Mouse (Mus musculus) urinary bladder, postnatal 14 days (tissue): ENCODE results near the gene Gja10.

Experiments
- DNase-seq: peaks from one replicate; pipeline ENCODE4 v3.0.0; 2021; ENCODE audit warnings: low spot score

Gene Gja10

DNA sequence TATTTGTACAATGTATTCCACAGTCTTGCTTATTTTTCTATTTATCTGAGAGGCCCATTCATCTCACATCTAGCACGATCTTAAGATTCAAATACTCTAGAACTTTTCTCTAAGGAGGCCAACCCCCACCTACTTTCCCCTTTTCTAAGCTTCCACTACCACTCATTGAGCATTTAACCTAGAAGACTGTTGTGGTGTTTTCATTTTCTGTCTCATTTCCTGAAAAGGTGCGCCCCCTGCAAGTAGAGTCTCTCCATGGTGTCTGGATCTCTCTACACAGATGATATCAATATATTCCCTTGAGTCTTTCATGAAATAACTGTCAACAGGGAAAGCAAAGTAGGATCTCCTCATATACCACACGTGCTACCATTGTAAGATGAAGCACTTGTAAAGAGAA, at the start of gene Gja10:
Gene Gja10, minus strand, starts transcription at position 101 of the 400 bp plus-strand sequence.
- DNase-seq, result no peak

DNA sequence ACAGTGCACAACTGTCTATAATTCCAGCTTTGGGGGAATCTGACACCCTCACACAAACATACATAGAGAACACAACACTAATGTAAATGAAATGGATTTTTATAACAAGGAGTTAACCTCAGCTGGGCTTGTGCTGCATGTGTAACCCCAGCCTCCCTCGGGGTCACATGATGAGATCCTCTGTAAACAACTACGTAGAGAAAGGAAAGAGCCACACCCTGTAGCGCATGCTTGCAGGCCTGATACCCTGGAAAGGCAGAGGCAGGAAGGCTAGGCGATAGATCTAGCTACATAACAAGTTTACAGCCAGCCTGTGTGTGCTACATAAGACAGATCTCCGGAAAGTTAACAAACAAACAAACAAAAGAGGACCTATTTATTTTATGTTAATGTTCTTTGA, 49.1 kb upstream of the Gja10 start:
- DNase-seq, result no peak

DNA sequence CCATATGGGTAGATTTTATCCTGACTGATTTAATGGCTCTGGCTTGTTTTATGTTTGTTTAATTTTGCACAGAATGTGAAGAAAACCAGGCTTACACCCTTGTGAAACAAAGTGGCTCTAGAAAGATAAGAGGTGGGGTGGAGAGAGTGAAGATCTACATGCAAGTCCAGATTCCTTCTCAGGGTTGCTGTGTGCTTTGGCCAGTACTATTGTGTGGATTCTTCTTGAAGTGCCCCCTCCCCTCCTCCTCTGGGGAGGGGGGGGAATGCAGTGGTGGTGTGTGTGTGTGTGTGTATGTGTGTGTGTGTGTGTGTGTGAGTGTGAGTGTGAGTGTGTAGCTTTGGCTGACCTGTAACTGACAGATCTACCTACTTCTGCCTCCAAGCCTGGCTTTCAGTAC, 19.1 kb upstream of the Gja10 start:
- DNase-seq, result no peak

DNA sequence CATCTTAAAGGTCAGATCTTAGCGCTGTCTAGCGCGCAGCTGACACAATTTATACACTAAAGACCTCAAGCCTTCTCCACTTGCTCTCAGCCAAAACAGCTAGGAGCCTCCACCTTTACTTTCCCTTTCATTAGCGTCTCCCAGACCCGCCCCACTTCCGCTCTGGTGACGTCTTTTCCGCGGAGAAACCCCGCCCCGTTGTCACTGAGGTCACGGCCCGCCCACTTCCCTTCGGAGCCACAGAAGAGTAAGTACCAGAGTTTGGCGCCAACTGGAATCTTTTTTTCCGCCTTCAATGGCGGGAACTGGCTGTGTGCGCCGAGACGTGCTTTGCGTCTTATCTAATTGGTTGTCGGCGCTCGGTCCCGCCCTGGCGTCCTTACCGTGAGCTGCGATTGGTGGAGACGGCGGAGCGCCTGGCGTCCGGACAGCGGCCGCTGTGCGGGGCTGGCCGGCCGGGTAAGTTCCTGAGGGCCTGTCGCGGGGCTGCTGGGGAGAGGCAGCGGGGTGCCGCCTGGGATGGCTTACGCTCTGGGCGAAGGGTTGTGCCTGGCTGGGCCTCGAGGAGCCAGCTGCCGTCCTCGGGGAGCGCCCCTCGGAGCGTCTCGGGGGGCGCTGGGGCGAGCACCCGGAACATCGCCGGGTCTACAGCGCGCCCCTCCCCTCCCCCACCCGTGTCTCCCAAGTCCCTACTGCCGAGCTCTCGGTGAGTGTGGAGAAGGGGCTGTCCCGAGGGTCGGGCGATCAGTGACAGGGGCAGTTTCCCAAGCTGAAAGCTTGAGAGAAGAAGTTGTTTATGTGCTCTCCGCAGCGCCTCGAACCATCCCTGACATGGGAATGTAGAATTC, 12.7 kb upstream of the Gja10 start, which contains the start of gene Casp8ap2:
Gene Casp8ap2, plus strand, starts transcription at position 418 of the 848 bp plus-strand sequence.
- peak; percentile 99 for DNase-seq

DNA sequence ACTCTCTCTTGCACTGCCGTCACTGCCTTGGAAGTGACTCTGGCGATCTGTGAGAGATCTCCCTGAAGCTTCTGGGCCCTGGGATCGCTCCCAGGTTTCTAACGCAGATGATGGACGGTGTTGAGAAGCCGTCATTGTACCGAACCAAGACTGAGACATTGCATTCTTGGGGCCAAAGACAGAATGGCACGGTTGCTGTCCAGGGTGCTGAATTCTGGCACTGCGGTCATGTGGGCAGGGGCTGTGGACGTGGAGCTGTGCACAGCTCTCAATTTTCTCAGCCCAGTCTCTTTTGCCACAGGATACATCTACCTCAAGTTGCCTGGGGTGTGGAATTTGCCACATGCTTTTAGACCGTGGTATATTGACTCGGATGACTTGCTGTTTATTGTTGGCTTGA, 1.4 kb downstream of the Gja10 start:
- peak; percentile 53 for DNase-seq

DNA sequence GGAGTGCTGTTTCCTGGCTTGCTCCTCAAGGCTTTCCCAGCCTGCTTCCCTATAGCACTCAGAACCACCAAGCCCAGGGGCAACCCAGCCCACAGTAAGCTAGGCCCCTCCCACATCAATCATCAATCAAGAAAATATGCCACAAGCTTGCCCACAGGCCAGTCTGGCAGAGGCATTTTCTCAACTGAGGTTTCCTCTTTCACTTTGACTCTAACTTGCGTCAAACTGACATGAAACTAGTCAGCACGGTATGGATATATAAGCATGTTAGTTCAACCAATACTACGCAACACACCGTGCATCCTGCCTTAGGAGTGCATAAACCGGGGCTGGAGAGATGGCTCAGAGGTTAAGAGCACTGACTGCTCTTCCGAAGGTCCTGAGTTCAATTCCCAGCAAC, 14.3 kb downstream of the Gja10 start:
- no peak for DNase-seq

DNA sequence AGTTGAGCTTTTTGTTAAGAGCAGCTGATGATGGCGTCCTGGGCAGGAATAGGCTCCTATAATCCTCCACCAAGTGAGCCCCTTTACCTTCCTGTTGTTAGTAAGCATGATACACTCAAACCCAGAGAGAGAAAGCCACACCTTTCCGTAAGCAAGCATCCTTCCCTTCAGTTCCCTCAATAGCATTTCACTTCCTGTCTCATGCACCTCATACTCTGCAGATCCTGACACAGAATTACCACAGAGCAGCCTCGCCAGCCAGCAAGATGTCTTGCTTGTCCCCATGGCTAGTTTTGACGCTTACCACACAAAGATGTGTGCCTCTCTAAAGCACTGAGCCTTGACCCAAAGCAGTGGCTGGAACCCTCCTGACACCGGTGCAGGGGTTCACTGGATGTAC, 15.0 kb downstream of the Gja10 start:
- no peak for DNase-seq

DNA sequence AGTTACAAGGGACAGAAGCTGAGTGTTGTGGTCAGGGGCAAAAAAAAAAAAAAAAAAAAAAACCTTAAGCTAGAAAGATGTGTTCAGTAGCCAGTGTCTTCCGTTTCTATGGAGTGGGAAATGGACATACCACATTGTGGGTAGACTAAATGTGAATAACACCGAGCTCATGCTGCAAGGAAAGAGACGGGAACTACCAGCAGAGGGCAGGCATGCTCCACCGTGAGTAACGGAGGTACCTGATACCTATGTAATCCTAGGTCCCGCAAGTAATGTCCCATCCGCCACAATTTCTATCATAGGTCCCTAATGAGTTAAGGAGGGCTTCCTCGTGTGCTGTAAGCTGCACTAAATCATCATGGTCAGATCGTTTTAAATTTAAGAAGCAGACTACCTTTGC, 16.0 kb downstream of the Gja10 start:
- DNase-seq, result peak; percentile 57

DNA sequence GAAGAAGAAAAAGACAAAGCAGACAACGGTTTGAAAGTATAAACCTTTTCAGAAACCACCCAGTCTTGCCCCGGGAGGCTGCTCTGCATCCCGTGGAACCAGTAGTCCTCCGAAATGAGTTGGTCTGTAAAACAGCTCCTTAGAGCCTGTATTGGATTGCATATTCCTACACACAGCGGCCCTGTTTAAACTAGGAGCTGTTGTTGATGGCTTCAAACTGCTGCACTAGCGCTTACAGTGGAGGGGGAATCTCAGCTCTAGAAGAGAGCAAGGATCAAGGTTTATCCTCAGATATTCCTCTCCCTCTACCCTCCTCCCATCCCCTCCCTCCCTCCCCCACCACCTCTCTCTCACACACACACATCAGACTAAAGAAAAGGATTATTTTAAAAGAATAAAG, 18.4 kb downstream of the Gja10 start:
- DNase-seq, result no peak

DNA sequence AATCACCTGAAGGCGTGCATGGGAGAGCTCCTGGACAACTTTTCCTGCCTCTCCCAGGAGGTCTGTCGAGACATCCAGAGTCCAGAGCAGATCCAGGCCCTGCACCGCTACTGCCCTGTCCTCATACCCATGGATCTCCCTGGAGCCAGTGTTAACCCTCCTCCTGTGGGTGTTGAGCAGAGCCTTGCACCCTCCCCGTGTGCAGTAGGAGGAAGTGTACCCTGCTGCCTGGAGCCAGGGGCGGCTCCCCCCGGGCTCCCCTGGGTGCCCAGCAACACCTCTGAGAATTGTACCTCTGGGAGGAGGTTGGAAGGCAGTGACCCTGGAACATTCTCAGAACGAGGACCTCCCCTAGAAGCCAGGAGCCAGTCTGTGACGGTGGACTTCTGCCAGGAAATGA, 22.7 kb downstream of the Gja10 start:
- no peak for DNase-seq

DNA sequence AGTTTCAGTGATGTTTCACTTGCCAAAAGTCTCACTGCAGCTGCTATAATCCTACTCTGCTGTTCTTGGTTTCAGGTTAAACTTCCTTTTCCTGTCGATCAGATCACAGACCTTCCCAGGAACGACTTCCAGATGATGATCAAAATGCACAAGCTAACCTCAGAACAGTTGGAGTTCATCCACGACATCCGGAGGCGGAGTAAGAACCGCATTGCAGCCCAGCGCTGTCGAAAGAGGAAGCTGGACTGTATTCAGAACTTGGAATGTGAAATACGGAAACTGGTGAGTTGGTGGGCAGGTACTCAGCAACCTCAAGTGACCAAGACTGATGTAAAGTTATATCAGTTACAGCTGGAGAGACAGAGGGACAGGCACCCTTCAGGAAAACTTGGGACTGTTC, 27.4 kb downstream of the Gja10 start:
- no peak for DNase-seq

DNA sequence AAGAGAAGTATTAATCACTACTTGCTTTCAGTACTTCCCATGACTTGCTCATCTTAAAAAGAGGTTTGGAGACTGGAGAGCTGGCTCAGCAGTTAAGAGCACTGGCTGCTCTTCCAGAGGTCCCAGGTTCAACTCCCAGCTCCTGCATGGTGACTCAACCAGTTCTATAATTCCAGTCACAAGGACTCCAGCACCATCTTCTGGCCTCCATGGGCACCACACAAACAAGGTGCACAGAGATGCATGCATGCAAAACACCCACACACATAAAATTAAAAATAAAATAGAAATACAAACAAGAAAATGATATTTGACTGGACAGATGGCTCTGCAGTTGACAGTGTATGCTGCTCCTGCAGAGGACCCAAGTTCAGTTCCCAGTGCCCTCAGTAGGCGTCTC, 28.0 kb downstream of the Gja10 start:
- no peak for DNase-seq

DNA sequence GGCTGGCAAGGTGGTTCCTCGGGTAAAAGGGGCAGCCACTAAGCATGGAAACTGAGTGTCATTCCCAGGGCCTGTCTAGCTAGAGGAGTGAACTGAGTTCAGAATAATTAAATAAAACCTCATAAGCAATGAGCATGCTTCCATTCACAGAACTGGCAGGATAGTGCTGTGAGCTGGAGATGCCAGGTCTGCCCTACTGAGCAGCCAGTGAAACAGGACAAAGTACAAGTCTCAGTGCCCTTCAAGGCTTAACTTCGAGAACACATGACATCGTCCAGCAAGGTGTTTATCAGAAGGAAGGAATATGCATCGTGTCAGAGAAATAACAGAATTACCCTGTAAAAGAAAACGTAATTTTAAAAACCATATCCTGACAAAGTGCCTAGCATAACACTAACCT, 29.0 kb downstream of the Gja10 start:
- DNase-seq, result no peak

DNA sequence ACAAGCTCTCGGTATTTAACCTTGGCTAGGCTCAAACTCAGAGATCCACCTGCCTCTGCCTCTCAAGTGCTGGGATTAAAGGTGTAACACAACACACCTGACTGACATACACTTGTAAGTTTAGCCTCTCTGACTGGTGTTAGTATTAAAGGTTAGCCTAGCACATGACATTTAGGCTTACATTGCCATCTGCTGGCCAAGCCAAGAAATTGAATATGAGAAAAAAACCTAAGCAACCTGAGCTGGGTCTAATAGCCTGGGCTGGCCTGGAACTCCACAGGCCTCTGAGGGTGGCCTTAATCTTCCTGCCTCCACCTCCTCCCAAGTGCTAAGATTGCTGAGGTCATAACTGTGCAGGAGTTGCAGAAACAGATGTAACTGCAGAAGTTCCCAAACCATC, 30.4 kb downstream of the Gja10 start:
- DNase-seq, result peak; percentile 38

DNA sequence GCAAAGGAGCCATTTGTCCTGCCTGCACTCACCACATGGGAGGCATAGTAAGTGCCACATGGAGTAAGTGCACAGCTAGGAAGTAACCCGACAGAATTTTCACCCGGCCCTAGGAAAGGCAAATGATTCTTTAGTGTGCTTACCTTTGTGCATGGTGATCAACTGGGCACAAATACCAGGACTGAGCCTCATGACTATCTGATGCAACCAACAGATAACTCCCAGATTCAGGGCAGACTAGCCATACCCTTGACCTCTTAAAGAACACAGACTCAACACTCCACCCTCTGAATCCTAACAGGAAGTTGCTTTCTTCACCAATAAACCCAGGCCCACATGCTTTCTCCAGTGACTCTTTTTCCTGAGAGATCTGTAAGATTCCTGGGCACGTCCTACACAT, 31.1 kb downstream of the Gja10 start:
- no peak for DNase-seq

DNA sequence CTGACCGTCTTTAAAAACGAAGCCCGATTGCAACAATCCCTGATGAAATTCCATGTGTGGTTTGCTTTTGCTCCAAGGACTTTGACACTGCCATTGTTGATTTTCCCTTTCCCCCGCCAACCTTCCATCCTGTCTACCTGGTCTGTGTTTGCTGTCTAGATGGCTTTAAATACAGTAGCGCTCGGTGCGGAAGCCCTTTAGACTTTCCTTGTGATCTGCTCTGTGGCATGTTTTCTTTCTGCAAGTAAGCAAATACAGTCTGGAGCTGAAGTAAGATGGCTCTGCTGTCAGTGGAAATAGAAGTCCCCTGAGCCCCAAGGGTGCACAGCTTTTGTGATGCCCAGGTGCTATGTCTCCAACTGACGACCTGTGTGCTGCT, 31.6 kb downstream of the Gja10 start:
- DNase-seq, result no peak

DNA sequence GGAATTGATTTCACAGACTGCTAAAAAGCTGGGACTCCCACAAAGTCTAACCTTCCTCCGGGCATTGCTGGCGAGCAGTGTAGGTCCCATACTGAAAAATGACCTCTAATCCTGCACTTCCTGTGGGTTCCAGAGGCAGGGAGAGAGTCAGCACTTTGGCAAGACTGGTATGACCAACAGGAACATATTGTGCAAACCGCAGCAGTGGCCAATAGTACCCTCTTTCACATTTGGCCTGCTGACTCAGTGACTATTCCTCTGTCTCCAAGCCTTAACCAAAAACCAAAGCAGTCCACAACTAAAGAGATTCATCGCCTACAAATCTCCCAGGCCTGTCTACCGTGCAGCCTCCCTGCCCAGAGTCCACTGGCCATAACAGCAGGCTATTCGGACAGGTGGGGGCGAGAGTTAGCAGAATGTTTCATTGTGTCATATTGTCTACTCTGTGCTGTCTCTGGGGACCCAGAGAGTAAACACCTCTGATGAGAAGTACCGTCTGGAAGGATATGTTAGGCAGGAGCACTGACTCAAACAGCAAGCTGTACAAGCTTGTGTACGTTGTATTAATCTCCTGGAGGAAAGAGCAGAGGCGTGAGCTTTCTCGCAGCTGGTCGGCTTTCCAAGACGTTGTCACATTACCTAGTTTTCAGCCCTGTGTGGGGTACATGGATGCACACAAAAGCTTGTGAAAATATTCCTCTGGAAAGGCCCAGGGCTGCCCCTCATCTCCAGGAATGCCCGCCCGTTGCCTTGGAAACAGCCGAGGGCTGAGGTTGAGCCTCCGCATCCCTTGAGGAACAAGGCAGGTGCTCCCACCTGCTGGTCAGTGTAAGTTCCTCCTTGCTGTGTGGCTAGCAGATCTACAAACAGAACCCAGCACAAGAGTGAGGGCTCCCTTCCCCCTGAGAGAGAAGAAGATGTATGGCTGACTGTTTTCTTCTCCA, 32.3 kb downstream of the Gja10 start:
- DNase-seq, result no peak

DNA sequence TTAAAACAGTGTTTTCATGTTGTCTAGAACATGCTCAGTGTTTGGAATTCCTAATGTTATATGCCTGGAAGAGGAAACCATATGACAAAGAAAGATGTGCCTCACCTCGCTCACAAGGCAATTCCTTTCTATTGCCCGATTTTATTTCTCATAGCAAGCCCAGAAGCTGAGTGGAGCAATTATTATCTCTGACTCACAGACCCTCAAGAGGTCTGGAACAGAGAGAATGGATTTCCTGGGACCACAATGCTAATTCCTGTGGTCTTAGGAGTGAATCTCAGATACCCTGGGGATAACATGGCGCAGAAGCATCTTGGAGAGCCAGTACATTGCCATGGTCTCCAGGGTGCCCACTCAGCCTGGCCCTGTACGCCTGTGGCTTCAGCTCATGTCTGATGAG, 33.5 kb downstream of the Gja10 start:
- no peak for DNase-seq

DNA sequence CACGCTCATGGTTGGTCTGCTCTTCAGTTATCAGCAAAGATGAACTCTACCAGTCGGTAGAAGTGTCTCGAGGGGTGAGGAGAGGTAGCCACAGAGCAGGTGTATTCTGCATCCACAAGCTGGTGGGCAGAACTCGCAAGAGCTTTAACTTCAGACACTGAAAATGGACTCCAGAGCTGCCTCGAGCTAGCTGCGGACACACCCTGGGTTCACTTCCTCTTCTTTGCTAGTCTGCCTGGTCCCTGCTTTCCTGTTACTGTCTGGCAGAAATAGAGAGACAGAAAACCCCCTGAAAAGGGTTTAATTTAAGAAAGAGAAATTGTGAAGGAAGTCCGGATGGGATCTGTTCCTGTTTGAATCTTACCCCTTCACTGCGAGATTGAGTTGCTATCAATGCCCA, 37.6 kb downstream of the Gja10 start:
- no peak for DNase-seq

DNA sequence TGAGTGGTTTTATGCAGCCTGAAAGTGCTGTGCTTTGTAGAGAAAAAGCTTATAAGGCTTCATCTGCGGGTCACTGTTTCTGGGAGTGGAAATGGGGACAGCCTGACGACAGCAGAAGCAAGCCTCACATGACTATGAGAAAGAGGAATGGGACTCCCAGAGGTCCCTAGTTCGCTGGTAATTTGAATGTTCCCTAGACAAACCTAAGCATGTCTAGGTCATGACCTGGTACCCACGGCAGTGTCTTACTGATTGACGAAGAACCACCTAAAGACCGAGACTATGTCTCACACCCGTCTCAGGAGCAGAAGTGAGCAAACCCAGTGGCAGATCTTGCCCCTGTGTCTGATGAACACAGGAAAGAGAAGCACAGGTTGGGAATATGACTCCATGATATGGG, 38.1 kb downstream of the Gja10 start:
- DNase-seq, result no peak

DNA sequence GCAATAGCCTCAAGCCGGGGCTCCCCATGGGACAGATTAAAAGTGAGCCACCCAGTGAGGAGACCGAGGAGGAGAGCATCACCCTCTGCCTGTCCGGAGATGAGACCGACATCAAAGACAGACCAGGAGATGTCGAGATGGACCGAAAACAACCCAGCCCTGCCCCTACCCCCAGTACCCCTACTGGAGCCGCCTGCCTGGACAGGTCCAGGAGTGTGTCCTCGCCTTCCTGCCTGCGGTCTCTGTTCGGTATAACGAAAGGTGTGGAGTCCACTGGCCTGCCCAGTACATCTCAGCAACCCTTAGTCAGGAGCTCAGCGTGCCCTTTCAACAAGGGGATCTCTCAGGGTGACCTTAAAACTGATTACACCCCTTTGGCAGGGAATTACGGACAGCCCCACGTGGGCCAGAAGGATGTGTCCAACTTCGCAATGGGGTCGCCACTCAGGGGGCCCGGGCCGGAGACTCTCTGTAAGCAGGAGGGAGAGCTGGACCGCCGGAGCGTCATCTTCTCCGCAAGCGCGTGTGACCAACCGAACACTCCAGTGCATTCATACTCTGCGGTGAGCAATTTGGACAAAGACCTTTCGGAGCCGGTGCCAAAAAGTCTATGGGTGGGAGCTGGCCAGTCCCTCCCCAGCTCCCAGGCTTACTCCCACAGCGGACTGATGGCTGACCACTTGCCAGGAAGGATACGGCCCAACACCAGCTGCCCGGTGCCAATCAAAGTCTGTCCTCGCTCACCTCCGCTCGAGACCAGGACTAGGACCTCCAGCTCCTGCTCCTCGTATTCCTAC, 40.0 kb downstream of the Gja10 start:
- no peak for DNase-seq

DNA sequence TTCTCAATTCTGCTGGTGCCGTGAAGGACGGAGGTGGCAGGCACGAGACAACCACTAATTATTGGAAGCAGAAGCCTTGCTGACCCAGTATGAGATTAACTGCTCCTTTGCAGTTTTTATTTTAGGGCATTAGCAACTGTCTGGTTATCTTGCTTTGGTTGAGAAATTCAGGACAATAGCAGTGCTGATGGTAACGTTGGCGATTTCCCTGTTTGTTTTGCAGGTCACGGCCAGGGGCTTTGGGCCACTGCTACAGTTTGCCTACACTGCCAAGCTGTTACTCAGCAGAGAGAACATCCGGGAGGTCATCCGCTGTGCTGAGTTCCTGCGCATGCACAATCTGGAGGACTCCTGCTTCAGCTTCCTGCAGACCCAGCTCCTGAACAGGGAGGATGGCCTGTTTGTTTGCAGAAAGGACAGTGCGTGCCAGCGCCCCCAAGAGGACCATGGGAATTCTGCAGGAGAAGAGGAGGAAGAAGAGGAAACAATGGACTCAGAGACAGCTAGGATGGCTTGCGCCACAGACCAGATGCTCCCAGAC, 40.9 kb downstream of the Gja10 start:
- peak; percentile 16 for DNase-seq
